Mouse (Mus musculus) G1E (cell line): ENCODE data around the gene Gm45062.

ENCODE experiments used
- CTCF ChIP-seq: IDR thresholded peaks from 2 replicates; pipeline ENCODE4 v1.5.1; 2012; ENCODE audit warnings: low read depth, low read length, inconsistent platforms, mixed read lengths
- GATA1 ChIP-seq: IDR thresholded peaks from 2 replicates; pipeline ENCODE4 v1.6.1; 2012; ENCODE audit warnings: borderline replicate concordance, low read length, inconsistent platforms, mixed read lengths
- GATA2 ChIP-seq: IDR thresholded peaks from 2 replicates; pipeline ENCODE4 v1.6.1; 2012; ENCODE audit warnings: low read depth, low read length, inconsistent platforms, borderline replicate concordance
- POLR2AphosphoS5 ChIP-seq: IDR thresholded peaks from 2 replicates; pipeline ENCODE4 v1.6.1; 2012; ENCODE audit warnings: low read depth, low read length, inconsistent platforms; ENCODE audit not compliant: insufficient replicate concordance

DNA sequence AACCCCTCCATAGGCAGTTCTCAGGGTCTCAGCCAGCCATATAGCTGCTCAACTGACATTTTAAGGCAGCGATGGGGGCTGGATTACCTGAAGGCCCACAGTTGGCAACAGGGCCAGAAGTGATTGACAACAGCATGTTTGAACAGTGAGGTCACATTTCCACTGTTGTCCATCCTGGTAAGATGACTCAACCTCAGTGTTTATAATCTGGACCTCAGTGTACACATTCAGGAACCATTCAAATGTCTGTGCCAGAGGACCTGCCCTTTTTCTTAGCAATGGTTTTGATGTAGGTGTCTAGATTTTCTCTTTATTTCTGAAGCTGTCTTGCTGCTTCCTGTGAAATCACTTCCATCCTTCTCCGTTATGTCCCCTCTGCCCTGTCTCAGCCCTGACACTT is 87.9 kb downstream of the Gm45062 start:
- TF ChIP-seq CTCF (no peak), GATA2 (no peak), GATA1 (no peak), POLR2AphosphoS5 (no peak)
